Mouse (Mus musculus): ENCODE measurements around the gene Smok3a. TPM values are rescaled to one million over a fixed set of nuclear protein-coding genes. Genes with fewer than 3 reads are reported as not detected.

The Smok3a gene
- not detected for total RNA-seq (2023)

GRCm38 (mm10) chr5:138020961-138021479 lies at the start of gene Smok3a, which contains the start of gene Smok3b:
Smok3a (plus strand) TSS chr5:138021261.
Smok3b (plus strand) TSS chr5:138021429.

GRCm38 (mm10) chr5:137981300-137981699 lies 39.8 kb upstream of the Smok3a start, which contains the start of gene Azgp1:
Azgp1 (plus strand) TSS chr5:137981520.

GRCm38 (mm10) chr5:138052894-138053293 lies 31.8 kb downstream of the Smok3a start, which contains the start of gene Smok3c:
Smok3c (plus strand) TSS chr5:138053194.

Other genes starting within 250 kb of the Smok3a start
- 22.6 TPM for gene Ppp1r35, start 242.4 kb upstream of the Smok3a start, total RNA-seq (2023)
- gene Mepce, start 233.6 kb upstream of the Smok3a start, total RNA-seq (2023), result 196 TPM
- gene Zcwpw1, start 233.5 kb upstream of the Smok3a start, total RNA-seq (2023), result 26.4 TPM
- 1.9 TPM for gene Pilra, start 185.0 kb upstream of the Smok3a start, total RNA-seq (2023)
- 2.2 TPM for gene Pilrb1, start 163.2 kb upstream of the Smok3a start, total RNA-seq (2023)
- gene Pilrb2, start 149.4 kb upstream of the Smok3a start, total RNA-seq (2023), result 3.6 TPM
- gene Cyp3a13, start 99.6 kb upstream of the Smok3a start, total RNA-seq (2023), result not detected
- not detected for gene Gjc3, start 58.2 kb upstream of the Smok3a start, total RNA-seq (2023)
- gene Azgp1, start 39.7 kb upstream of the Smok3a start, total RNA-seq (2023), result not detected
- gene Smok3b, start 168 bp downstream of the Smok3a start, total RNA-seq (2023), result not detected
- gene Smok3c, start 31.9 kb downstream of the Smok3a start, total RNA-seq (2023), result not detected
- 23.5 TPM for gene Zkscan1, start 63.8 kb downstream of the Smok3a start, total RNA-seq (2023)
- gene Zscan21, start 95.6 kb downstream of the Smok3a start, total RNA-seq (2023), result 13.4 TPM
- 13.9 TPM for gene Zfp113, start 134.5 kb downstream of the Smok3a start, total RNA-seq (2023)
- gene Cops6, start 139.8 kb downstream of the Smok3a start, total RNA-seq (2023), result 54.0 TPM
- gene Ap4m1, start 150.7 kb downstream of the Smok3a start, total RNA-seq (2023), result 26.7 TPM
- 74.2 TPM for gene Mcm7, start 151.2 kb downstream of the Smok3a start, total RNA-seq (2023)
- gene Taf6, start 166.2 kb downstream of the Smok3a start, total RNA-seq (2023), result 29.3 TPM
- 21.0 TPM for gene Cnpy4, start 166.2 kb downstream of the Smok3a start, total RNA-seq (2023)
- 0.67 TPM for gene Mblac1, start 173.1 kb downstream of the Smok3a start, total RNA-seq (2023)
- gene Nxpe5, start 204.6 kb downstream of the Smok3a start, total RNA-seq (2023), result not detected
- 24.8 TPM for gene Lamtor4, start 234.2 kb downstream of the Smok3a start, total RNA-seq (2023)
- gene BC037034, start 242.8 kb downstream of the Smok3a start, total RNA-seq (2023), result 53.1 TPM